8 mouse cellular contexts compared by ENCODE assay signal in genomic region chr3:54155639-54156315, GRCm38 (mm10). TPM values are rescaled to one million over a fixed set of nuclear protein-coding genes. Genes with fewer than 3 reads are reported as not detected.
DNase-seq lines count a peak whose midpoint lies in the region; ATAC-seq lines count a peak whose summit lies in the region.

Trpc4 (plus strand) TSS chr3:54156035.

- peak within 1 kb of the TSS; percentile 25 for H3K9ac ChIP-seq in embryonic facial prominence, embryonic 12.5 days
- H3K9ac ChIP-seq in hindbrain, embryonic 12.5 days, result peak within 1 kb of the TSS; percentile 51
- H3K9ac ChIP-seq in limb, embryonic 12.5 days (replicated peaks), result peak within 1 kb of the TSS; percentile 59

- peaks cover 8% of the 10 kb centered on the region; the same call in 1 of the 2 replicates for H3K4me1 ChIP-seq in embryonic facial prominence, embryonic 12.5 days
- H3K4me1 ChIP-seq in hindbrain, embryonic 12.5 days, result peaks cover 18% of the 10 kb centered on the region
- peaks cover 18% of the 10 kb centered on the region for H3K4me1 ChIP-seq in limb, embryonic 12.5 days (replicated peaks)

- peaks cover 15% of the 10 kb centered on the region for H3K27me3 ChIP-seq in embryonic facial prominence, embryonic 12.5 days
- peaks cover 24% of the 10 kb centered on the region for H3K27me3 ChIP-seq in hindbrain, embryonic 12.5 days
- peaks cover 25% of the 10 kb centered on the region for H3K27me3 ChIP-seq in limb, embryonic 12.5 days

- no peak within 1 kb of the TSS for H3K27ac ChIP-seq in embryonic facial prominence, embryonic 12.5 days
- no peak within 1 kb of the TSS for H3K27ac ChIP-seq in hindbrain, embryonic 12.5 days
- H3K27ac ChIP-seq in limb, embryonic 12.5 days, result no peak within 1 kb of the TSS

- peak within 1 kb of the TSS; percentile 48 for H3K4me3 ChIP-seq in embryonic facial prominence, embryonic 12.5 days
- H3K4me3 ChIP-seq in hindbrain, embryonic 12.5 days, result peak within 1 kb of the TSS; percentile 54
- H3K4me3 ChIP-seq in limb, embryonic 12.5 days (replicated peaks), result peak within 1 kb of the TSS; percentile 52

- WGBS in embryonic facial prominence, embryonic 12.5 days, result 1% methylated on average over 35 of the region's 36 CpGs
- WGBS in hindbrain, embryonic 12.5 days, result under 1% methylated on average over 36 of the region's 36 CpGs
- WGBS in limb, embryonic 12.5 days, result 2% methylated on average over 33 of the region's 36 CpGs

- no peaks in the 10 kb centered on the region for H3K9me3 ChIP-seq in embryonic facial prominence, embryonic 12.5 days
- no peaks in the 10 kb centered on the region for H3K9me3 ChIP-seq in hindbrain, embryonic 12.5 days (replicated peaks)
- H3K9me3 ChIP-seq in limb, embryonic 12.5 days, result no peaks in the 10 kb centered on the region

- peak; percentile 39 for DNase-seq in layer of hippocampus, adult 11-12 months (ENCODE audit: low spot score)
- DNase-seq in layer of hippocampus, adult 9-10 months (ENCODE audit: low spot score), result no peak
- peak; percentile 63 to 68 for DNase-seq in right cerebral cortex, postnatal 10 days (ENCODE audit: low spot score in 2 of 2)

- ATAC-seq in embryonic facial prominence, embryonic 12.5 days (ENCODE audit: insufficient number of reproducible peaks, insufficient read depth, low FRiP score, low TSS enrichment), result peak; percentile 64
- ATAC-seq in hindbrain, embryonic 12.5 days (ENCODE audit: low FRiP score), result peak; percentile 87
- peak; percentile 78 for ATAC-seq in limb, embryonic 12.5 days (ENCODE audit: insufficient number of reproducible peaks, insufficient read depth, low FRiP score, low TSS enrichment, low read depth)
- ATAC-seq in monocyte, adult 5-6 weeks (replicated peaks; ENCODE audit: insufficient number of reproducible peaks, low FRiP score, low TSS enrichment, poor library complexity, severe bottlenecking), result no peak
- ATAC-seq in megakaryocyte, adult 5-6 weeks (ENCODE audit: poor library complexity, severe bottlenecking), result no peak

- no peaks in the 10 kb centered on the region for H3K36me3 ChIP-seq in embryonic facial prominence, embryonic 12.5 days
- H3K36me3 ChIP-seq in hindbrain, embryonic 12.5 days, result no peaks in the 10 kb centered on the region
- no peaks in the 10 kb centered on the region for H3K36me3 ChIP-seq in limb, embryonic 12.5 days

- peak within 1 kb of the TSS; percentile 92 for H3K4me2 ChIP-seq in embryonic facial prominence, embryonic 12.5 days (replicated peaks)
- peak within 1 kb of the TSS; percentile 96 for H3K4me2 ChIP-seq in hindbrain, embryonic 12.5 days (replicated peaks)
- peak within 1 kb of the TSS; percentile 97 for H3K4me2 ChIP-seq in limb, embryonic 12.5 days

RNA-seq across cellular contexts. Expression of gene Trpc4, which starts in this region (rescaled TPM):
- 2.4 and 3.1 TPM in 2 replicates for polyA plus RNA-seq in embryonic facial prominence, embryonic 12.5 days (2016; fragmentation: Nextera tagmentation; extraction: Ambion mirVana)
- 1.7 and 2.1 TPM in 2 replicates for polyA plus RNA-seq in hindbrain, embryonic 12.5 days (2016; fragmentation: Nextera tagmentation; extraction: Ambion mirVana)
- polyA plus RNA-seq in limb, embryonic 12.5 days (2016; fragmentation: Nextera tagmentation; extraction: Ambion mirVana), result 1.3 and 2.3 TPM in 2 replicates
- total RNA-seq in monocyte, adult 5-6 weeks (2017), result not detected in 3 replicates
- total RNA-seq in megakaryocyte, adult 5-6 weeks (2015), result not detected in 2 replicates
- total RNA-seq in megakaryocyte, adult 5-6 weeks (2017), result not detected in 2 replicates

Comparison
In these comparisons a context has a peak if more than half of its experiments do, and no peak if none do; other contexts are left out.
1. ATAC-seq: peak in embryonic facial prominence, embryonic 12.5 days (single experiment), hindbrain, embryonic 12.5 days (single experiment) and limb, embryonic 12.5 days (single experiment); none in monocyte, adult 5-6 weeks (single experiment) and megakaryocyte, adult 5-6 weeks (single experiment).
2. Peak in every context shown above with its lines, with median percentiles within 50 percentile points of each other: H3K4me2 ChIP-seq, H3K4me3 ChIP-seq and H3K9ac ChIP-seq.